Mouse (Mus musculus): ENCODE measurements around the gene Gm49450.

DNA sequence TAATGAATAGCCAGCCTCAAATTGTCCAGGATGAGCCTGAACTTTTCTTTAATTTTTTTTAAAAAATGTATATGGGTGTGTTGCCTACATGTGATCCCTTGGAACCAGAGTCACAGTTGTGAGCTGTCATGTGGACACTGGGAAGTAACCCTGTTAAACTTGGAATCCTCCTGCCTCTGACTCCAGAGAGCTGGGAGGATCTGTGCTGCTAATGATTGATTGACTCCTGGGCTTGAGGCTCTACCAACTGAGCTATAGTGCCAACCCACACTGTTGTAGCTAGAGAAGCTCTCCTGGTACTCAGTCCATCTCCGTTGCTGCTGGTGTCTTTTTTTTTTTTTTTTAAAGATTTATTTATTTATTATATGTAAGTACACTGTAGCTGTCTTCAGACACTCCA lies 69.2 kb downstream of the Gm49450 start:
- TF ChIP-seq CTCF (IDR thresholded peaks at IDR 0.05; ENCODE audit: control insufficient read depth, insufficient read depth, insufficient replicate concordance, low read depth, low read length) (no peak), POLR2A (IDR thresholded peaks at IDR 0.05; ENCODE audit: control insufficient read depth, low read depth, low read length) (no peak)

Data from testis, adult 2 months (tissue).